Mouse (Mus musculus): Measurements from ENCODE around the gene Kctd2. TPM values are rescaled to one million over a fixed set of nuclear protein-coding genes. Genes with fewer than 3 reads are reported as not detected.
A peak's percentile ranks its signal among the peaks of the same experiment; 100 is the strongest.

Gene Kctd2
- total RNA-seq, 1 experiment = 14.0 TPM

DNA sequence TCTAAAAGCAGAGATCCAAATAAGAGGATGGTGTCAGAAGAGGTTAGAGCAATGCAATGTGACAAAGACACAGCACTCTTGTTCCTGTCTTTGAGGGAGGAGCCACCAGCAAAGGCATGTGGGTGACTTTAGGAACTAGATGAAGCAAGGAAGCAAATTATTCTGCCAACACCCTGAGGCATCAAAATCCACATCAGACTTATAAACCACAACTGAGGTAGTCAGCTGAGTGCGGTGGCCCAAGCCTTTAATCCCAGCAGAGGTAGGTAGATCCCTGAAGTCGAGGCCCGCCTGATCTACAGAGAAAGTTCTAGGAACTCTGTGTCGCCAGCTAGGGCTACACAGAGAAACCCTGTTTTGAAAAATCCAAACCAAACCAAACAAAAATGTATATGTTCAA is 42.7 kb upstream of the Kctd2 start:
- Histone ChIP-seq H3K9me3 (ENCODE audit: control insufficient read depth, insufficient read depth, low read depth, low read length) (no peaks in the 10 kb centered on the region), H3K9ac (ENCODE audit: insufficient read depth, low read depth, low read length, poor library complexity, severe bottlenecking) (no peak overlapping the region)
- no peak for DNase-seq (ENCODE audit: low read depth, low spot score)

GRCm38 (mm10) chr11:115377854-115378253 is 42.1 kb upstream of the Kctd2 start:
- in situ Hi-C loops (cut with MboI; ENCODE audit: low sequenced_read_pairs in 2 of 2, unreplicated experiment in 2 of 2) = no loop called here
- H3K27ac ChIP-seq (ENCODE audit: insufficient read depth, low read depth, low read length, poor library complexity, severe bottlenecking) = no peak overlapping the region
- H3K4me1 ChIP-seq (ENCODE audit: control insufficient read depth in 2 of 2, insufficient read depth in 2 of 2, low read length in 2 of 2, poor library complexity in 1 of 2) = peaks cover 0 to 2% of the 10 kb centered on the region in 2 experiments; a peak in 1 of 4 replicates
- no peaks in the 10 kb centered on the region for H3K36me3 ChIP-seq (ENCODE audit: control insufficient read depth, insufficient read depth, low read length, poor library complexity, severe bottlenecking)
- no peak for DNase-seq (ENCODE audit: low read depth, low spot score)
- no peak overlapping the region for H3K9ac ChIP-seq (ENCODE audit: insufficient read depth, low read depth, low read length, poor library complexity, severe bottlenecking)
- H3K9me3 ChIP-seq (ENCODE audit: control insufficient read depth, insufficient read depth, low read depth, low read length) = no peaks in the 10 kb centered on the region
- no peak overlapping the region for H3K4me3 ChIP-seq (ENCODE audit: insufficient read depth in 1 of 2, low read depth in 1 of 2, low read length in 2 of 2, poor library complexity in 1 of 2, severe bottlenecking in 1 of 2)
- no peak for TF ChIP-seq MAFK (IDR thresholded peaks at IDR 0.05; ENCODE audit: insufficient read depth, low read depth, low read length)
- no peak for TF ChIP-seq ZNF384 (IDR thresholded peaks at IDR 0.05; ENCODE audit: low read depth, low read length)
- TF ChIP-seq HCFC1 (IDR thresholded peaks at IDR 0.05; ENCODE audit: borderline replicate concordance, insufficient read depth, low read length) = no peak
- no peak for TF ChIP-seq ZC3H11A (IDR thresholded peaks at IDR 0.05; ENCODE audit: borderline replicate concordance, low read depth, low read length)

More for the DNA sequence above, 42.7 kb upstream of the Kctd2 start:
- H3K4me1 ChIP-seq (ENCODE audit: control insufficient read depth in 2 of 2, insufficient read depth in 2 of 2, low read length in 2 of 2, poor library complexity in 1 of 2) = peaks cover 0 to 2% of the 10 kb centered on the region in 2 experiments; a peak in 1 of 4 replicates
- no peaks in the 10 kb centered on the region for H3K36me3 ChIP-seq (ENCODE audit: control insufficient read depth, insufficient read depth, low read length, poor library complexity, severe bottlenecking)
- TF ChIP-seq HCFC1 (IDR thresholded peaks at IDR 0.05; ENCODE audit: borderline replicate concordance, insufficient read depth, low read length) (no peak), CHD2 (IDR thresholded peaks at IDR 0.05; ENCODE audit: low read depth, low read length) (no peak), MAFK (IDR thresholded peaks at IDR 0.05; ENCODE audit: insufficient read depth, low read depth, low read length) (no peak), ZNF384 (IDR thresholded peaks at IDR 0.05; ENCODE audit: low read depth, low read length) (no peak), ZC3H11A (IDR thresholded peaks at IDR 0.05; ENCODE audit: borderline replicate concordance, low read depth, low read length) (no peak)
- H3K4me3 ChIP-seq (ENCODE audit: insufficient read depth in 1 of 2, low read depth in 1 of 2, low read length in 2 of 2, poor library complexity in 1 of 2, severe bottlenecking in 1 of 2) = no peak overlapping the region
- in situ Hi-C loops (cut with MboI; ENCODE audit: low sequenced_read_pairs in 2 of 2, unreplicated experiment in 2 of 2) = no loop called here
- H3K27ac ChIP-seq (ENCODE audit: insufficient read depth, low read depth, low read length, poor library complexity, severe bottlenecking) = no peak overlapping the region

DNA sequence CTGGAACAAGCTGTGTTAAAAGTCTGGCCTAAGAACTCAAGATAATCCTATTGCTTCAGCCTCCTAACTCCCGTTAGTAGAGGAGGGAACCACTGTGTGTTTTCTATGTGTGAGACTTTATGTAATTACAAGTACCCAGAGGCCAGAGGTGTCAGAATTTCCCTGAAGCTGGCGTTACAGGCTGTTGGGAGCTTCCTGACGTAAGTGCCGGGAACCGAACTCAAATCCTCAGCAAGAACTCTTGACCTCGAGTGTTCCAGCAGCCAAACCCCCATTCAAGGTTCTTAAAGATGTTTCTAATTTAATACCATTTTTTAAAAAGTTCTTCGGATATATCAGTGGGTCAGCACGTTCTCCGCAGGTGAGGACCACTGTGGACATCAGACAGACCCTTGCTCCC is 38.7 kb upstream of the Kctd2 start:
- H3K4me3 ChIP-seq (ENCODE audit: insufficient read depth in 1 of 2, low read depth in 1 of 2, low read length in 2 of 2, poor library complexity in 1 of 2, severe bottlenecking in 1 of 2) = peak overlapping the region in 1 of 2 experiments; percentile 89; a peak in 2 of 4 replicates
- peaks cover 0 to 19% of the 10 kb centered on the region in 2 experiments; a peak in 2 of 4 replicates for H3K4me1 ChIP-seq (ENCODE audit: control insufficient read depth in 2 of 2, insufficient read depth in 2 of 2, low read length in 2 of 2, poor library complexity in 1 of 2)
- no peaks in the 10 kb centered on the region for H3K36me3 ChIP-seq (ENCODE audit: control insufficient read depth, insufficient read depth, low read length, poor library complexity, severe bottlenecking)
- H3K9ac ChIP-seq (ENCODE audit: insufficient read depth, low read depth, low read length, poor library complexity, severe bottlenecking) = no peak overlapping the region
- TF ChIP-seq HCFC1 (IDR thresholded peaks at IDR 0.05; ENCODE audit: borderline replicate concordance, insufficient read depth, low read length) (no peak), ZNF384 (IDR thresholded peaks at IDR 0.05; ENCODE audit: low read depth, low read length) (no peak), CHD2 (IDR thresholded peaks at IDR 0.05; ENCODE audit: low read depth, low read length) (no peak), MAFK (IDR thresholded peaks at IDR 0.05; ENCODE audit: insufficient read depth, low read depth, low read length) (no peak), ZC3H11A (IDR thresholded peaks at IDR 0.05; ENCODE audit: borderline replicate concordance, low read depth, low read length) (no peak)
- no peak overlapping the region for H3K27ac ChIP-seq (ENCODE audit: insufficient read depth, low read depth, low read length, poor library complexity, severe bottlenecking)
- no peaks in the 10 kb centered on the region for H3K9me3 ChIP-seq (ENCODE audit: control insufficient read depth, insufficient read depth, low read depth, low read length)
- no peak for DNase-seq (ENCODE audit: low read depth, low spot score)
- in situ Hi-C loops (cut with MboI; ENCODE audit: low sequenced_read_pairs in 2 of 2, unreplicated experiment in 2 of 2) = no loop called here

DNA sequence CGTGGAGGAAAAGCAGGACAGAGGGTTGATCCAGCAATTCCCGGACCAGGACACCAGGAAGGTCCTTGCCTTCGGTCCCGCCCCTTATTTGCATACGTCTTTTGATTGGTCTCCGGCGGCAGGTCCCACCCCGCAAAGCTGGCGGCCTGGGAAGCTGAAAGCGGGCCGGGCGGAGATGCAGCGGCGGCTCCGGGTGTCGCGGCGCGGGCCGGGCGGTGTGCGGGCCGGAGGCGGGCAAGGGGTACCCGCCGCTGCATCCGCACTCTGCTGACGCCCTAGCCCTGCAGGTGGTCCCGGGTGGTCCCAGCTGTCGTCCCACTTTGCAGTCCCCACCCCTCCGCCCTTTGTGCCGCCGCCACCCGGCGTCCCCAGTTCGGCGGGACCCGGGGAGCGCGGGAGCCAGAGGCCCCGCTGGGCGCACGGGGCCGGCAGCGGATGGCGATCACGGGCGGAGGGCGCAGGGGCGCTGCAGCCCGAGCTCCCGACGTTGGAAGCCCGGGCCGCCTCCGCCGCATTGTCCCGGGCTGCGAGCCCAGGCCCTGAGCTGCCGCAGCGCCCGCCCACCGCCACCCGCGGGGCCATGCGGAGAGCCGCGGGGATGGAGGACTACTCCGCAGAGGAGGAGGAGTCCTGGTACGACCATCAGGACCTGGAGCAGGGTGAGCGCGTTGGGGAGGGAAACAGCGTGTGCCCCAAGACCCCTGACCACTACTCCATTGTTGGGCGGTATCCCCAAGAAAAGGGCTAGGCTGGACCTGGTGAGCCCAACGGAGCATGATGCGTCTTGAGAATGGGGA is 38.0 kb upstream of the Kctd2 start, which contains the start of gene Cdr2l:
Gene Cdr2l, plus strand, starts transcription at position 174 of the 797 bp plus-strand sequence.
- peak within 1 kb of the TSS; percentile 78 for H3K9ac ChIP-seq (ENCODE audit: insufficient read depth, low read depth, low read length, poor library complexity, severe bottlenecking)
- no peaks in the 10 kb centered on the region for H3K9me3 ChIP-seq (ENCODE audit: control insufficient read depth, insufficient read depth, low read depth, low read length)
- TF ChIP-seq MAFK (IDR thresholded peaks at IDR 0.05; ENCODE audit: insufficient read depth, low read depth, low read length) (no peak), HCFC1 (IDR thresholded peaks at IDR 0.05; ENCODE audit: borderline replicate concordance, insufficient read depth, low read length) (peak; percentile 52; the same call in 1 of the 2 replicates), ZNF384 (IDR thresholded peaks at IDR 0.05; ENCODE audit: low read depth, low read length) (no peak)
- peak within 1 kb of the TSS; percentile 79 to 89 for H3K4me3 ChIP-seq (ENCODE audit: insufficient read depth in 1 of 2, low read depth in 1 of 2, low read length in 2 of 2, poor library complexity in 1 of 2, severe bottlenecking in 1 of 2)
- no peaks in the 10 kb centered on the region for H3K36me3 ChIP-seq (ENCODE audit: control insufficient read depth, insufficient read depth, low read length, poor library complexity, severe bottlenecking)
- DNase-seq (ENCODE audit: low read depth, low spot score) = peak; percentile 84
- no peak within 1 kb of the TSS for H3K27ac ChIP-seq (ENCODE audit: insufficient read depth, low read depth, low read length, poor library complexity, severe bottlenecking)
- in situ Hi-C loops (cut with MboI; ENCODE audit: low sequenced_read_pairs in 2 of 2, unreplicated experiment in 2 of 2) = no loop called here
- H3K4me1 ChIP-seq (ENCODE audit: control insufficient read depth in 2 of 2, insufficient read depth in 2 of 2, low read length in 2 of 2, poor library complexity in 1 of 2) = peaks cover 0 to 19% of the 10 kb centered on the region in 2 experiments; a peak in 2 of 4 replicates

Data from ES-E14 (cell line).